Mouse (Mus musculus): ENCODE results near the gene Gm45837. TPM values are rescaled to one million over a fixed set of nuclear protein-coding genes. Genes with fewer than 3 reads are reported as not detected.

Gm45837 gene
- total and polyA plus RNA-seq, 3 experiments, result 1.2 TPM; not detected in 2

DNA sequence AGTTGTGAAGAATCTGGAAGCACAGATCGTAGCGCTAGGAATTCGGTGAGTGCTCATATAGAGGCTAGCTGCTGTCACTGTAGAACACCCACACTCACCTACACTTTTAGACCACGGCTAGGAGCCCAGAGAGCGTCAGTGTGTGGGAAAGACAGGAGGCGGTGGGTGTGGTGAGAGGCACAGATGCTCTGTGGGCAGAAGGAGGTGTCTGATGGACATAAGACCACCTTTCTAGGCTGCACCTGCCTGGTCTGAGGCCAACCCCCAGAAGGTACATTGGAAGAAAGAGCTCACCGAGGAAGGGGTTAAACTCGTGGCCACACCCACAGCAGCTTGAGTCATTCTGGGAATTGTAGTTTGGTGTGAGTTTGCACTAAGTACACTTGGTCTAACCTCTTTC is 16.0 kb downstream of the Gm45837 start:
- H3K27ac ChIP-seq (ENCODE audit: control insufficient read depth, low read depth, low read length), result no peak overlapping the region
- H3K79me2 ChIP-seq (ENCODE audit: control insufficient read depth, insufficient read depth, low read length, poor library complexity), result no peaks in the 10 kb centered on the region
- TF ChIP-seq MAX (IDR thresholded peaks at IDR 0.05; ENCODE audit: low read length) (no peak), ZKSCAN1 (IDR thresholded peaks at IDR 0.05; ENCODE audit: low read depth, low read length) (no peak), HCFC1 (IDR thresholded peaks at IDR 0.05; ENCODE audit: low read depth, low read length) (peak; percentile 73), POLR2AphosphoS2 (IDR thresholded peaks at IDR 0.05; ENCODE audit: low read length) (no peak), ZMIZ1 (IDR thresholded peaks at IDR 0.05; ENCODE audit: low read depth, low read length) (no peak)
- no peaks in the 10 kb centered on the region; a peak in 1 of 4 replicates for H3K27me3 ChIP-seq (ENCODE audit: control insufficient read depth in 1 of 2, insufficient read depth in 2 of 2, low read length in 2 of 2)
- H3K4me1 ChIP-seq (ENCODE audit: control insufficient read depth in 1 of 2, insufficient read depth in 2 of 2, low read length in 2 of 2), result no peaks in the 10 kb centered on the region
- no peaks in the 10 kb centered on the region for H3K9me3 ChIP-seq (replicated peaks; ENCODE audit: insufficient read depth, low read length)
- H3K36me3 ChIP-seq (ENCODE audit: control insufficient read depth in 1 of 2, insufficient read depth in 2 of 2, low read length in 2 of 2), result no peaks in the 10 kb centered on the region
- H3K9ac ChIP-seq (ENCODE audit: control insufficient read depth, low read depth, low read length, poor library complexity, severe bottlenecking), result no peak overlapping the region
- no peak overlapping the region for H3K4me3 ChIP-seq (ENCODE audit: control insufficient read depth in 1 of 2, insufficient read depth in 1 of 2, low read depth in 2 of 2, low read length in 2 of 2)
- no peak for DNase-seq (ENCODE audit: low read depth, low spot score)

DNA sequence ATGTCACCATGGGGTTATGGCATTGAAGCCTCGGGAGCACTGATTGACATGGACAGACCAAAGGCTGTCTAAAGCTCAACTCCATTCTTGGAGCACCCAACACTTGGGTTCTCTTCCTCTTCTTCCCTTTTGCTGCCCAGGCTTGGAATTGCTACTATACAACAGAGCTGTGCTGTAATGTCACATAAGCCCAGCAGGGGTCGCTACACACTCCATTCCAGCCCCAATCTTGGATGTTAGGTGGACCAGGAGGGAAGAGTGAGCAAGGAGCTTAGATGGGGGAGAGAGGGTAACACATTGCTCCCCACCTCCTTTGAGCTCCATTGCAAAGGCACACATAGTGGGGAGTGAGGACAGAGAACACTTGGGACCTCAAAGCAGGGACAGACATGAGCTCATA is 17.1 kb downstream of the Gm45837 start:
- H3K4me1 ChIP-seq (ENCODE audit: control insufficient read depth in 1 of 2, insufficient read depth in 2 of 2, low read length in 2 of 2), result no peaks in the 10 kb centered on the region
- no peaks in the 10 kb centered on the region for H3K79me2 ChIP-seq (ENCODE audit: control insufficient read depth, insufficient read depth, low read length, poor library complexity)
- H3K27ac ChIP-seq (ENCODE audit: control insufficient read depth, low read depth, low read length), result no peak overlapping the region
- H3K27me3 ChIP-seq (ENCODE audit: control insufficient read depth in 1 of 2, insufficient read depth in 2 of 2, low read length in 2 of 2), result no peaks in the 10 kb centered on the region; a peak in 1 of 4 replicates
- TF ChIP-seq UBTF (IDR thresholded peaks at IDR 0.05; ENCODE audit: borderline replicate concordance, insufficient read depth, low read depth, low read length) (no peak), TAL1 (IDR thresholded peaks at IDR 0.05; ENCODE audit: low read length) (no peak), JUND (IDR thresholded peaks at IDR 0.05; ENCODE audit: low read depth, low read length) (no peak), MYC (IDR thresholded peaks at IDR 0.05; ENCODE audit: low read depth, low read length) (no peak), ZC3H11A (IDR thresholded peaks at IDR 0.05; ENCODE audit: low read depth, low read length) (0 out of 2 replicates have a peak, but pooled peaks have one; percentile 8), MXI1 (IDR thresholded peaks at IDR 0.05; ENCODE audit: low read depth, low read length) (no peak), CTCF (IDR thresholded peaks at IDR 0.05 in 2 of 3, conservative IDR thresholded peaks at IDR 0.05 in 1 of 3; ENCODE audit: control insufficient read depth in 1 of 3, insufficient read depth in 1 of 3, low read depth in 2 of 3, low read length in 3 of 3, poor library complexity in 1 of 3, severe bottlenecking in 1 of 3) (peak; percentile 83 to 95 (median 83)), RAD21 (IDR thresholded peaks at IDR 0.05; ENCODE audit: low read depth, low read length) (peak; percentile 53), BHLHE40 (IDR thresholded peaks at IDR 0.05; ENCODE audit: borderline replicate concordance, low read depth, low read length) (no peak), ZMIZ1 (IDR thresholded peaks at IDR 0.05; ENCODE audit: low read depth, low read length) (no peak), MAFK (IDR thresholded peaks at IDR 0.05; ENCODE audit: borderline replicate concordance, low read depth, low read length) (no peak), TBP (IDR thresholded peaks at IDR 0.05; ENCODE audit: low read depth, low read length) (no peak), CHD2 (IDR thresholded peaks at IDR 0.05; ENCODE audit: low read length) (no peak), SMC3 (IDR thresholded peaks at IDR 0.05; ENCODE audit: low read depth, low read length) (peak; percentile 73), NELFE (IDR thresholded peaks at IDR 0.05; ENCODE audit: low read depth, low read length) (no peak)
- DNase-seq (ENCODE audit: low read depth, low spot score), result peak; percentile 54
- no peaks in the 10 kb centered on the region for H3K36me3 ChIP-seq (ENCODE audit: control insufficient read depth in 1 of 2, insufficient read depth in 2 of 2, low read length in 2 of 2)
- H3K9me3 ChIP-seq (replicated peaks; ENCODE audit: insufficient read depth, low read length), result no peaks in the 10 kb centered on the region
- no peak overlapping the region for H3K4me3 ChIP-seq (ENCODE audit: control insufficient read depth in 1 of 2, insufficient read depth in 1 of 2, low read depth in 2 of 2, low read length in 2 of 2)
- no peak overlapping the region for H3K9ac ChIP-seq (ENCODE audit: control insufficient read depth, low read depth, low read length, poor library complexity, severe bottlenecking)

All from MEL (cell line).